Mouse (Mus musculus): Measurements from ENCODE around the gene Dytn.

- no peak for TF ChIP-seq CTCF (IDR thresholded peaks at IDR 0.05; ENCODE audit: extremely low read depth, insufficient read depth, low read length)
- no peak for TF ChIP-seq POLR2A (IDR thresholded peaks at IDR 0.05; ENCODE audit: extremely low read depth, insufficient read depth, low read length)
Observed at GRCm38 (mm10) chr1:63573864-63574611, 112.7 kb downstream of the Dytn start.

Data from cortical plate, adult 2 months (tissue).